Mouse (Mus musculus) heart, embryonic 14.5 days (tissue): ENCODE results near the gene Wars. TPM values are rescaled to one million over a fixed set of nuclear protein-coding genes. Genes with fewer than 3 reads are reported as not detected.
"Not testable (repeated sequence)": the region's sequence is repeated elsewhere in the genome, so short reads cannot be mapped to it uniquely, and the experiment has no call there.

Source experiments
- ATAC-seq: fragments of 200-750 bp; cut with Nextera tagmentation; 2 replicates; pipeline ENCODE4 v1.8.0; 2017; ENCODE audit warnings: low read depth, moderate TSS enrichment; ENCODE audit not compliant: insufficient number of reproducible peaks, insufficient read depth, low FRiP score
- H3K27ac ChIP-seq, 2 experiments: fragments of 200-500 bp in 1 of 2; fragments of 300-500 bp in 1 of 2; sonication (generic) in 1 of 2; replicated peaks in 1 of 2; 2 replicates each; pipeline ENCODE4 v1.5.1; 2012 to 2014; ENCODE audit warnings: low read depth in 2 of 2, low read length in 2 of 2, control low read depth in 1 of 2, mild to moderate bottlenecking in 1 of 2, mixed read lengths in 1 of 2; ENCODE audit not compliant: control insufficient read depth in 1 of 2, insufficient read depth in 1 of 2
- H3K27me3 ChIP-seq: fragments of 300-500 bp; sonication (generic); 2 replicates; pipeline ENCODE4 v1.6.1; 2014; ENCODE audit warnings: mild to moderate bottlenecking, low read length, control low read depth; ENCODE audit not compliant: control insufficient read depth, insufficient read depth
- H3K36me3 ChIP-seq: fragments of 300-500 bp; sonication (generic); 2 replicates; pipeline ENCODE4 v1.6.1; 2014; ENCODE audit warnings: mild to moderate bottlenecking, control low read depth, low read length, mixed read lengths; ENCODE audit not compliant: control insufficient read depth, insufficient read depth
- H3K4me1 ChIP-seq, 2 experiments: fragments of 200-500 bp in 1 of 2; fragments of 300-500 bp in 1 of 2; sonication (generic) in 1 of 2; 2 replicates each; pipeline ENCODE4 v1.6.1; 2012 to 2014; ENCODE audit warnings: low read length in 2 of 2, control low read depth in 1 of 2, mixed read lengths in 1 of 2; ENCODE audit not compliant: control insufficient read depth in 2 of 2, insufficient read depth in 2 of 2
- H3K4me2 ChIP-seq: fragments of 300-500 bp; sonication (generic); 2 replicates; pipeline ENCODE4 v1.6.1; 2014; ENCODE audit warnings: mild to moderate bottlenecking, low read length
- H3K4me3 ChIP-seq, 2 experiments: fragments of 200-500 bp in 1 of 2; fragments of 300-500 bp in 1 of 2; sonication (generic) in 1 of 2; 2 replicates each; pipeline ENCODE4 v1.5.1; 2012 to 2014; ENCODE audit warnings: low read length in 2 of 2, mild to moderate bottlenecking in 2 of 2, control low read depth in 1 of 2, low read depth in 1 of 2, moderate library complexity in 1 of 2; ENCODE audit not compliant: control insufficient read depth in 1 of 2, insufficient read depth in 1 of 2
- H3K9ac ChIP-seq: fragments of 300-500 bp; sonication (generic); 2 replicates; pipeline ENCODE4 v1.6.1; 2014; ENCODE audit warnings: mild to moderate bottlenecking, low read length
- H3K9me3 ChIP-seq: fragments of 300-500 bp; sonication (generic); 2 replicates; pipeline ENCODE4 v1.6.1; 2016; ENCODE audit warnings: low read length, control low read depth; ENCODE audit not compliant: control insufficient read depth
- WGBS: fragments of 180-500 bp; shearing (Covaris S2); extraction: QIAGEN DNeasy Blood & Tissue Kit; methylation state at CpG from one replicate; pipeline ENCODE4 v1.1.7; 2014; 5-methylcytosine and 5-hydroxymethylcytosine counted together
- polyA plus RNA-seq: library from polyadenylated mRNA; unstranded; fragments of >200 nt; fragmentation: Nextera tagmentation; extraction: Ambion mirVana; gene quantifications from 2 replicates; pipeline ENCODE4 v1.2.1, GENCODE M21; 2014

Wars gene
- polyA plus RNA-seq, 1 experiment from 2014 or later: 57.0 TPM

- no peaks in the 10 kb centered on the region for H3K9me3 ChIP-seq
- no peak overlapping the region for H3K9ac ChIP-seq
- H3K27me3 ChIP-seq: no peaks in the 10 kb centered on the region
- peaks cover 19% of the 10 kb centered on the region for H3K36me3 ChIP-seq
- 79% methylated on average over 8 of the region's 8 CpGs for WGBS
- no peak overlapping the region for H3K4me3 ChIP-seq
- no peak for ATAC-seq
- peaks cover 0 to 3% of the 10 kb centered on the region in 2 experiments; a peak in 1 of 4 replicates for H3K4me1 ChIP-seq
- H3K4me2 ChIP-seq: no peak overlapping the region
- H3K27ac ChIP-seq: no peak overlapping the region
Measured at GRCm38 (mm10) chr12:108856186-108856585, 37.8 kb downstream of the Wars start.

- H3K36me3 ChIP-seq: peaks cover 8% of the 10 kb centered on the region
- H3K9me3 ChIP-seq: no peaks in the 10 kb centered on the region
- ATAC-seq: no peak
- H3K27ac ChIP-seq: no peak overlapping the region
- H3K9ac ChIP-seq: no peak overlapping the region
- no peak overlapping the region for H3K4me3 ChIP-seq
- no peaks in the 10 kb centered on the region for H3K27me3 ChIP-seq
- peaks cover 0 to 3% of the 10 kb centered on the region in 2 experiments; a peak in 1 of 4 replicates for H3K4me1 ChIP-seq
- H3K4me2 ChIP-seq: no peak overlapping the region
- WGBS: 78% methylated on average over 10 of the region's 10 CpGs
Measured at GRCm38 (mm10) chr12:108855081-108855480, 38.9 kb downstream of the Wars start.

DNA sequence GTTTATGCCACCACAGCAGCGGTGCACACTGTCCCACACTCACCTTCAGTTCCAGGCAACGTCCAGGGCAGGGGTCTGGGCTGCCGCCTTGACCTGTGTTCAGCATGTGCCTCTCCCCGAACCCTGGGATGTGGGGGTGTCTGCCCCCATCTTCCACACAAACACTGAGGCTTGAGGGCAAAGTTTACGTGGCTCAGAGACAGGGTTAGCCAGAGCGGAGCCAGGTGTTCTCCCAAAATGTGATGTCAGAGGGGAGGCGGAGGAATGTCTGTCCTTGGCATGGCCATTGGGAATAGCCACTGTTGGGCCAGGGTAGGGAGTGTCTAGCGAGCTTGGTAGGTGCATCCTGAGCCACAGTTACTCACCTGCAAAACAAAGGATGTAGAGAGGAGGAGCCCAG lies 41.2 kb downstream of the Wars start:
- Histone ChIP-seq H3K27ac (no peak overlapping the region), H3K36me3 (no peaks in the 10 kb centered on the region), H3K9me3 (no peaks in the 10 kb centered on the region), H3K4me2 (no peak overlapping the region), H3K4me3 (no peak overlapping the region), H3K27me3 (no peaks in the 10 kb centered on the region), H3K9ac (no peak overlapping the region), H3K4me1 (peaks cover 0 to 3% of the 10 kb centered on the region in 2 experiments; a peak in 1 of 4 replicates)
- no peak for ATAC-seq
- WGBS: 87% methylated on average over 8 of the region's 8 CpGs

DNA sequence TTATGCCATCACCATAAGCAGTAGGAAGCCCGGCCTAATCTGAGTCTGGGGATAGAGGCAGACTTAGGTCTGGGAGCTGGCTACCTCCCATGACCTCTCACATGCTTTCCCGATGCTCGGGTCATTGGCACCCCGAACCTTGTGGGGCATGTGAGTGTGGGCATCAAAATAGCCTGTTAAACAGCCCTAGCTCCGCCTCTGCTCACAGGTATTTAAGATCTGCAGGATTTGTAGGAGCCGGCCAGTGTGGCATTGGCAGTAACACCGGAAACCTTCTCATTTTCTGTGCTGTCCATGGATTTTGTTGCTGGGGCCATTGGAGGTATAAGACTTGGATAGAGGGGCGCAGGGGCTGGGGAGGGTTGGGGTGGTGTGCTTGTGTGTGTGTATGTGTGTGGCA lies 43.1 kb downstream of the Wars start:
- Histone ChIP-seq H3K36me3 (no peaks in the 10 kb centered on the region), H3K9ac (no peak overlapping the region), H3K27ac (no peak overlapping the region), H3K4me3 (no peak overlapping the region), H3K27me3 (no peaks in the 10 kb centered on the region), H3K4me1 (peaks cover 0 to 3% of the 10 kb centered on the region in 2 experiments; a peak in 1 of 4 replicates), H3K9me3 (no peaks in the 10 kb centered on the region), H3K4me2 (no peak overlapping the region)
- no peak for ATAC-seq
- WGBS: 81% methylated on average over 8 of the region's 8 CpGs

GRCm38 (mm10) chr12:108850129-108850528 lies 43.8 kb downstream of the Wars start:
- Histone ChIP-seq H3K36me3 (peaks cover 3% of the 10 kb centered on the region; the same call in 1 of the 2 replicates), H3K4me1 (peaks cover 0 to 3% of the 10 kb centered on the region in 2 experiments; a peak in 1 of 4 replicates), H3K4me3 (no peak overlapping the region), H3K9me3 (no peaks in the 10 kb centered on the region), H3K4me2 (no peak overlapping the region), H3K9ac (no peak overlapping the region), H3K27ac (no peak overlapping the region), H3K27me3 (no peaks in the 10 kb centered on the region)
- WGBS: 66% methylated on average over 8 of the region's 8 CpGs
- ATAC-seq: no peak

- Histone ChIP-seq H3K27me3 (no peaks in the 10 kb centered on the region), H3K9ac (no peak overlapping the region), H3K4me3 (no peak overlapping the region), H3K4me1 (peaks cover 0 to 3% of the 10 kb centered on the region in 2 experiments; a peak in 1 of 4 replicates), H3K36me3 (peaks cover 8% of the 10 kb centered on the region; the same call in 1 of the 2 replicates), H3K9me3 (no peaks in the 10 kb centered on the region), H3K27ac (no peak overlapping the region), H3K4me2 (no peak overlapping the region)
- WGBS: 78% methylated on average over 4 of the region's 4 CpGs
- ATAC-seq: no peak
Measured at GRCm38 (mm10) chr12:108849488-108850022, 44.4 kb downstream of the Wars start.

DNA sequence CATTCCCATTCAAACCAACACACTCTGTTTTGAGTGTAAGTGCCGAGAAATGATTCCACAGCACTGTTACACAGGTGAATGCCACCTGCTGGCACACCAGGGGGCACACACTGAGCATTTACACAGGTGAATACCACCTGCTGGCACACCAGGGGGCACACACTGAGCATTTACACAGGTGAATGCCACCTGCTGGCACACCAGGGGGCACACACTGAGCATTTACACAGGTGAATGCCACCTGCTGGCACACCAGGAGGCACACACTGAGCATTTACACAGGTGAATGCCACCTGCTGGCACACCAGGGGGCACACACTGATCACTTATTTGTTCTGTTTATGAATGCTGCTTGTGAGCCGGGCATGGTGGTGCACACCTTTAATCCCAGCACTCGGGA lies 45.9 kb downstream of the Wars start:
- H3K4me1 ChIP-seq, H3K27ac ChIP-seq, H3K4me2 ChIP-seq, ATAC-seq, H3K9ac ChIP-seq, H3K4me3 ChIP-seq, H3K27me3 ChIP-seq, H3K9me3 ChIP-seq: not testable (repeated sequence)
- peaks cover 21% of the 10 kb centered on the region for H3K36me3 ChIP-seq
- 95% methylated on average over 3 of the region's 3 CpGs for WGBS

- H3K4me3 ChIP-seq: no peak overlapping the region
- no peak overlapping the region for H3K4me2 ChIP-seq
- no peak overlapping the region for H3K9ac ChIP-seq
- H3K27me3 ChIP-seq: no peaks in the 10 kb centered on the region
- H3K27ac ChIP-seq: no peak overlapping the region
- peaks cover 55% of the 10 kb centered on the region for H3K36me3 ChIP-seq
- H3K9me3 ChIP-seq: no peaks in the 10 kb centered on the region
- 78% methylated on average over 7 of the region's 7 CpGs for whole genome bisulfite sequencing
- no peak for ATAC-seq
- H3K4me1 ChIP-seq: peaks cover 5 to 7% of the 10 kb centered on the region in 2 experiments
Measured at GRCm38 (mm10) chr12:108842663-108843062, 51.3 kb downstream of the Wars start.
